Mouse (Mus musculus) central nervous system, embryonic 18 days (tissue): ENCODE data around the gene Clstn2. TPM values are rescaled to one million over a fixed set of nuclear protein-coding genes. Genes with fewer than 3 reads are reported as not detected.

Source experiments
- polyA plus RNA-seq: library from polyadenylated mRNA; depleted of rRNA; stranded (reverse); fragments of >200 nt; gene quantifications from 2 replicates; pipeline ENCODE4 v1.2.3, GENCODE M21; 2012; rRNA removed

Clstn2 gene
- 40.2 and 41.1 TPM in 2 replicates for polyA plus RNA-seq

GRCm38 (mm10) chr9:98032573-98033272 is at the start of gene Clstn2:
Gene Clstn2 (minus strand): TSS chr9:98033181.

